Mouse (Mus musculus) gastrocnemius, postnatal 4 days (tissue): ENCODE measurements around the gene Myof. TPM values are rescaled to one million over a fixed set of nuclear protein-coding genes. Genes with fewer than 3 reads are reported as not detected.

ENCODE experiments used
- DNase-seq, 2 experiments: peaks; one replicate each; pipeline ENCODE4 v3.0.0; 2021 to 2022; ENCODE audit warnings: low spot score in 2 of 2, mixed read lengths in 2 of 2
- total RNA-seq, 2 experiments: library from RNA; stranded (reverse); gene quantifications; 2 replicates each; pipeline ENCODE4 v1.2.3; 2021

The Myof gene
- total RNA-seq, 2 experiments from 2014 or later = 20.7 to 21.8 TPM

- no peak for DNase-seq
Measured at GRCm38 (mm10) chr19:38045198-38045597, 1.8 kb upstream of the Myof start.

- peak in 1 of 2 experiments; percentile 29 for DNase-seq
Measured at GRCm38 (mm10) chr19:38042261-38042722, 1.1 kb downstream of the Myof start.

DNA sequence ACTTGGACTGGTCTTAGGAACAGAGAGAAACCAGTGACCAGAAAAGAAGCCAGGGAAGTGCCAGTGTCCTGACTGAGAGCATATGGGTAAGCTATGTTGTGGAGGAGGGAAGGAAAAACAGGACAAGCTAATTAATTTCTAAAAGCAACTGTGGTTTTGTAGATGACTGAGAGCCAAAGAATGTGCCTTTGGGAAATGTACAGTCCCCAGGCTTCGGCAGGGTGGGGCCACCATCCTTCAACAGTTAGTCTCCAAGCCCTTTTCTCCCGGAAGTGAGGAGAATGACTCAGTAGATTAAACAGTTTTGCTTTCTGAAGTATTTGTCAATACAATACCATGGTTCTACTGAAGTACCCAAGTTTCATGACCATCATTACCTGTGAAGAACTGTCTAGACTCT lies 5.1 kb downstream of the Myof start:
- no peak for DNase-seq

DNA sequence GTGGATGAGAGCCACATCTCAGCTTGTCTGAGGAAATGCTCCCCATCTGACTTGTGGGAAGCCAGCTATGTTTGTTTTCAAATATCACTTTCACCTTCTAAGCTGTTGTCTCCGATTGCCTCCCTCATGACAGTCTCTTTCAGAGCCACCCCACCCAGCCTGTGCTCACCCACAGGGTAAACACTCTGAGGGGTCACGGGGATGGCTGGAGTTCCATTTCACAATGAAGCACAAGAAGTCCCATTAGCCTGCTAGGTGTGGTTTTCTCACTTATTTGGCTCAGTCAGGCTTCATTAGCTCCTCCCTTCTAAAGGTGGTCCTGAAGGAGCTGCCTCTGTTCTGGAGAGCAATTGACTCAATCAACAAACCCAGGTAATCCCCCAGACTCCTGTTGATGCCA lies 7.6 kb downstream of the Myof start:
- no peak for DNase-seq

DNA sequence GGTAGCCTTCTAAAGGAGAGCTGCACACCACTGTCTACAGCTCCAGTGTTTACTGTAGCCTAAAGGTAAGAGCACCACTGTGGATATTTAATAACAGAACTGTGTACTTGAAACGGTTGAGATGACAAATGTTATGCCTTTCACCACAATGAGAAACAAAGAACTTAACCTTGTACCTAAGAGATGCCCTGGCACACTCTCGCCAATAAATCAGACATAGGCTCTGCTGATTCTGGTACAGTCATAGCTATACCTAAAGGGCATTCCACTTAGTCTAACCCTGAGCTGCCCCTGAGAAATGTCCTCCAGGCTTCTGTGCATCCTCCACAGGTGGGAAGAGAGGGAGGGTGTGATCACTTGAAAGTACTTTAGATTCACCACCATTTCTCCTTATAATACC lies 8.7 kb downstream of the Myof start:
- no peak for DNase-seq

DNA sequence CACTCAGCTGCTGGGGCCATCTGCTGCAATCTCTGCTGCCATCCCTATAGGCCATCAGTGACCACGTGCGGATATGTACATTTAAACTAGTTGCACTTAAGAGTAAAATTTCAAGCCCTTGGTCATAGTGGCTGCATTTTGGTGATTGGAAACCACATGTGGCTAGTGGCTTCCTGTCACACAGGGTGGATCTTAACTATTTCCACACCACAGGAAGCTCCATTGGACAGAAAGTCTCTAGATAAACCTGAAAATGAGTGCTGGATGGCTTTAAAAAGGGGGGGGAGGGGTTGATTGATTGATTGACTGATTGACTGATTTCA lies 9.7 kb downstream of the Myof start:
- no peak for DNase-seq

DNA sequence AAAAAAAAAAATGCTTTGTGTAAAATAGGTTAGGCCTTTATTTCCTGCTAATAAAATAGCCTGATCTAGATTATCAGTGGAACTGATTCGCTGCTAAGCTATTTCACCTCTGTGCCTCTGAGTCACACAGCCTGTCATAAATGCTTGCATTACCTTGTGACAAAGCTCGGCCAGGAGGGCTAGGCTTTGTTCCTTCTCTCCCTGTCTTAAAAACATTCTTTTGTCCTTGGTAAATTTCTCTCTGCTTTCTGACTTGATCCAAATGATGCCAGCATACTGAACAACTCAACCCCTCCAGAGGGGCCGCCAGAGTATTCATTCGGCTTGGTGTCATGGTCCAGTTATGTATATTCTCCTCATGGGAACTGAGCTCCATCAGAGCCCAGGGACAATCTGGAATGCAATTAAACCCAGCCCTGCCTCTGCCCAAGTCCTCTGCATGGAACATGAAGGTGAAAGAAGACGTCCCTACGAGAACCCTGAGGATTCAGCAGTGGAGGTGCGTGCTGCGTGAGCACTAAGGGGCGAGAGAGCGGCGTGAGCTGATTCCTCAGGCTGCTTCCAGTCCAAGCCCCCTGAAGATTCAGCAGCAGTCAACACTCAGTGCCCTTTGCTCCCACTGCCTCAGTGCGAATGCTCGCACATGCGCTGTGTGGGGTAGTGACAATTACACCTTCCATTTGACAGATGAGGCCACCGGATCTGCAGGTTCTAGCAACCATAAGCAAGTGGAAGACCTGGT lies 10.2 kb downstream of the Myof start:
- no peak for DNase-seq

DNA sequence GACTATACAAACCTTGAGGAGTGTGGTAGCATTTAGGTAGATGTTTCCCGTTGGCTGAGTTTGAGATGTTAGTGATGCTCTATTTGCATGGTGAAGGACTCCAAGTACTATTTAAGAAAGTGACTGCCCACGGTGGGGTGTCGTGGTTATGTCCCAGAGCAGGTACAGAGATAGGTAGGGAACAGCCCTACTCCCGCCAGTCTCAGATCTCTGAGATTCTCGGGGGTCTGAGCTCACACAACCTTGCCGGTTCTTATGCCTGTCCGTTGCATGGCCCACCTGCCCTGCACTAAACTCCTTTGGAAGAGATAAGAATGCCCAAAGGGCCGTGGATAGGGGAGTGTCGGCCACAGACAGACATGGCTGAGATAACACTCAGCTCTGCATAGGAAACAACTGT lies 12.2 kb downstream of the Myof start:
- no peak for DNase-seq

- DNase-seq = peak; percentile 23 to 58
Measured at GRCm38 (mm10) chr19:38030673-38031137, 12.7 kb downstream of the Myof start.

DNA sequence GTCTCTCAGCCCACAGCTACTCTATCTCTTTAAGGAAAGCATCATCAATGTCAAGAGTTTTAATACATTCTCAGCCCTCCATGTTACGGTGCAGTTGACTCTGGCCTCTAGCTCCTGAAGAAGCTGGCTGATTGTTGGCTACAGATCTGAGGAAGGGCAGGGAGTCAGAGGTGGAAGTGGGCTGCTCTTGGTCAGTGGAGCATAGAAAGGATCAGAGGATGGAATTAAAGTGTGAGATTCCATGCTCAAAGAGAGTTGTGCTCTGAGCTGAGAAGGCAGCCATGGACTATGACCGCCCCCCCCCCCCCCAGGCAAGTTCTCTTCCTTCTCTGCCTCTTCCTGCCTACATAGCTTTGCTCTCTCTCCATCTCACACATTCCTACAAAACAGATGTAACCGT lies 13.5 kb downstream of the Myof start:
- no peak for DNase-seq

DNA sequence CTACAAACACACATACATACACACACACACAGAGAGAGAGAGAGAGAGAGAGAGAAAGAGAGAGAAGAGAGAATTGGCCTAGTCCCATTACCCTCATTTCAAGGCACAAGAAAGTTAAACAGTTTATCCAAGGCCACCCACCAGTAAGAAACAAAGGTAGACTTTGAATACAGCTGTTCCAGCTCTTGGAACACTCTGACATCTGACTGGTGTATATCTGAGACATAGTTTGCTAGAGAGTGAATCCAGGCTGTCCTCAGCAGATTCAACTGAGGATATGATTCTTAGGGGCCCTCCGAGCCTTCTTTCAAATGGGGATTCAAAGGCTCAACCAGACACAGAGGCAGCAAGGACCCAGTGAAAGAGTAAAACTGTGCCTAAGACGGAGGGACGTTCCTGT lies 14.1 kb downstream of the Myof start:
- no peak for DNase-seq

- no peak for DNase-seq
Measured at GRCm38 (mm10) chr19:38027881-38028521, 15.4 kb downstream of the Myof start.

DNA sequence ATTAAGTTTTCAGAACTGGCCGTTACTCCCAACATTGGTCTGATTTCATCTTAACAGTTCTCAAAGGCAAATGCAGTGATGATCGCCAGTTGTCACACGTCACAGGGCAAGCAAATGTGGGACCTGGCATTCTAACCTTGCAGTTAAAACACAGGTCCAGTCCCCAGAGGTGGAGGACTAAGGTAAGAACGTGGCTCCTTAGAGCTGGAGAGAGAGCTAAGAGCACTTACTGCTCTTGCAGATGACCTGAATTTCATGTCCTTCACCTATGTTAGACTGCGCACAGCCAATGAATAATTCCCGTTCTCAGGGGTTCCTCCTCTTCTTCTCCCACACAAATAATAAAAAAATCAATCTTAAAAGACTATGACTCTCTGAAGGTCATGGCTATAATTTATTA lies 16.0 kb downstream of the Myof start:
- no peak for DNase-seq

DNA sequence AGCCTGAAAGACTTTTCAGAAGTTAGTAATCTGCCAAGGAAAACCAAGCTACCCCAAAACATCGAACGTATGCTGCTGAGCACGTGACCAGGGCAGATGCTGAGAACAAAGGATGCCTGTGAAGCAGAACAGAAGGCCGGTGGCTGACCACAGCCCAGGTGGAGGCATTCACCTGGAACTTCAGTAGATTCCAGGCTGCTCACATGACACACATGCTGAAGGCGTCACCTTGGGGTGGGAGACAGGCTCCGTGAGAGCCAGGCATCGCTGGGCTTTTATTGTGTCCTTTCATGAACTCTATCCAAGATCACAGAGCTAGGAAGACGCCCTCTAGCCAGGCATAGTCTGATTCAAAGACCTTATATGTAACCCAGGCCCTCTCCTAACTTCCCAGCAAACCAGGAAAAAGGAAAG lies 17.2 kb downstream of the Myof start:
- no peak for DNase-seq

DNA sequence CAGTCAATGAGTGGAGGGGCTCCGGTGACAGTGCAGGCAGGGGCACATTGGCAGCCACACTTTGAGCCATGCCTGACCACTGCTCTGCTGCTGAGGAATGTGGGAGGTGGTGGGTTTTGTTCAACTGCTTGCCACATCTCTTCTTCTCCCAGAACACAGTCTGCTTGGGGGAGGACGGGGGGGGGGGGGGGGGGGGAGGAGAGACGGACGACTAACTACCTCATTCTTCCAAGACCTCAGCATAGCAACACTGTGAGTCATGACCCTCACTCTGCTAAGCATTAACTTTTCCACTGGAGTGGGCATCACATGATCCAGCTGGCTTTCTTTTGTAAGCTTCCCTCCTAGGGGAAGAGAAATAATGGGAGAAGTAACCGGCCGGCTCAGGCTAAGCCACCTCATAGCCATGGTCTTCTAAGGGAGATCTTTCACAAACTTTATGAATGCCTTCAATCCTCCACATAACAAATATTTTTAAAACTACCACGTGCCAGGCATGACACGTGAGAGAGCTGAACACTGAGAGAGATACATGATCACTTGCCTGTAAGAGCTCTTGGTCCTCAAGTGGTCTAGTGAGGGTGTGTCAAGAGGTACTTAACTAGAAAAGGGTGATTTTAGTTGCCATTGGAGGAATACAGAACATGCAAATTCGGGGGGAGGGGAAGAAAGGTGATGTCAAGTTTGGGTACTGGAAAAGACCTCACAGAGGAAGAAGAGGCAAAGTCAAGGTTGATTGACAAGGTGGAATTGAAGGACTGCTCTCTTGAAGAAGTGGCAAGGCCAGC lies 17.9 kb downstream of the Myof start:
- no peak for DNase-seq

- no peak for DNase-seq
Measured at GRCm38 (mm10) chr19:38023603-38024002, 19.8 kb downstream of the Myof start.

DNA sequence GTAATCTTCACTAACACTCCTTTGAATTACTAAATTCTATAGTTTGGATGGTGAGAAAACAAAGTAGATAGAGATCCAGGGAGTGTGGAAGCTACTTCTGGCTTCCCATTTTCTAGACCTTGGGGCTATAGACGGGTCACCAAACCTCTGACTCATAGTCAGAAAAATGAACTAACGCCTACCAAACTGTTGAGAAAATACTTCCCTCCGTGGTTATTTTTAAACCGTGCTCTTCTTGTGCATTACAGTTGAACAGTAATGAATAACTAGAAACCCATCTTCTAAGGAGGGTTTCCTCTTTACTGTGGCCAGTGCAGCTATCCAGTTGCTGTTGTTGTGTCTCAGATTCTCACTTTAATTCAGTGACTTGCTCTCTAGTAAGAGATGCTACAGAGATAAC lies 20.7 kb downstream of the Myof start:
- DNase-seq = no peak

GRCm38 (mm10) chr19:38015873-38016254 lies 27.5 kb downstream of the Myof start:
- DNase-seq = no peak

- DNase-seq = peak; percentile 28 to 59
Measured at GRCm38 (mm10) chr19:38015180-38015872, 28.1 kb downstream of the Myof start.

DNA sequence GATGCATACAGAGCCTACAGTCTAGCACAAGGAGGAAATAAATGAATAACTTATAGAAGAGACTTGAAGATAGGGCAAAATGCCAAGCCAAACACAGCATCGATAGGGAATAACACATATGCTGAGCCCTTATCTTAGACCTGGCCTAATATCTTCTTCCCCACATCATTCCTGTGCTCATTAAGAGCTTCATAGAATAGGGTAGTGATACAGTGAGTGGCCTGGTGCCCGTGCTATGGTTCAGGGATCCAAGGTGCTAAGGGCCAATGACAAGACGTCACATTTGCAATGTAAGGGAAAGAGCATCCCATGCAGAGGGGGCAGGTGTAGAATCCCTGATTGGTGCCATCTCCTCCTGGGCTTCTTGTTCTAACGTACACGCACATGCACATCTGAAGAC lies 28.9 kb downstream of the Myof start:
- DNase-seq = no peak

- DNase-seq = no peak
Measured at GRCm38 (mm10) chr19:38011379-38011778, 32.0 kb downstream of the Myof start.
